Mouse (Mus musculus): ENCODE data around the gene Morn3. TPM values are rescaled to one million over a fixed set of nuclear protein-coding genes. Genes with fewer than 3 reads are reported as not detected.
"Not testable (repeated sequence)": the region's sequence is repeated elsewhere in the genome, so short reads cannot be mapped to it uniquely, and the experiment has no call there.

The Morn3 gene
- 1 to 10 TPM; 2.6 to 7.4 (median 6.1) TPM for polyA plus RNA-seq (2017; shearing (Covaris generic))

- no peak for ATAC-seq
These were observed at the start of gene Morn3 for GRCm38 (mm10) chr5:123046916-123047315. Gene Morn3 (minus strand): TSS chr5:123047016.

DNA sequence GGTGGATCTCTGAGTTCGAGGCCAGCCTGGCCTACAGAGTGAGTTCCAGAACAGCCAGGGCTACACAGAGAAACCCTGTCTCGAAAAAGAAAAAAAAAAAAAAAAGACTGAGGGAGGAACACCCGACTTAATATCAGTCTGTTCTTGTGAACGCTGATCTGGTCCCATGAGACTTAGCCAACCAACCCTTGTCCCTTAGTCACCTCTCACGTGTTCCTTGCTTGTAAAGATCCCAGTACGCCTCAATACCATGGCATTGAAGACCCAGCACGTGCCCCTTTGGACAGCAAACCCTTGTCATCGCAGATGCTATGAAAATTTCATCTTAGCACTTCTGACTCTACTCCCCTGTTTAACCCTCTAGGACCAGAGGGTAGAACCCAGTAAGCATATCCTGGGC, 49.5 kb upstream of the Morn3 start:
- no peak for ATAC-seq

DNA sequence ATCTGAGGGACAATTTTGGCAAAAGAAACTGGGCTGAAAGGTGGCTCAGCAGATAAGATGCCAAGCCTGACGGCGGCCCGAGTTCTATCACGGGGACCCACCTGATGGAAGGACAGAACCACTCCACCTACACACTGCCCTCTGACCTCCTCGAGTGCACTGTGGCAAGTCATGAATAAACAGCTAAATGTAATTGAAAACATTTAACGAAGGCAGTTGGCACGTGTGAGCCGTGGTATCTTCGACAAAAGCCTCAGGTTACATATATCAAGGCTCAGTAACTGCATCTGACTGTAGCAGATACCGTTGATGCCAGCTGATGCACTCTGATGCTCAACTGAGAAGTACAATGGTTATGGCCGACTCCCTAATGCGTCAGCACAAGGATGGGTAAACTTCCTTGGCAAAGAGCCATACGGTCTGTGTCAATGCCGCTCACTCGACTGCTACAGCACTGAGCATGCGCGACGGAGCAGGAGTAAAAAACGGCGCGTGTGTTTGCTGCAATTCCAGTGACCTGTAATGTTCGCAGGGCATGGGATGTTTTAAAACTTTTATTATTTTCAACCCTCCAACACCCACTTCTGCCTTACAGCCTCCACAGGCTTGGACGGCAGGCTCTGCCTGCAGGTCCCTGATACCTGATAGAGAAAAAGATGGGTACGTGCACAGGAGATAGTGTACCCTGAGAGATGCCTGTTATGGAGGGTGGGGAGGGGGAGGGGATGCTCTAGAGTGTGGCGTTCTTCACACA, 47.6 kb upstream of the Morn3 start:
- ATAC-seq, result no peak

DNA sequence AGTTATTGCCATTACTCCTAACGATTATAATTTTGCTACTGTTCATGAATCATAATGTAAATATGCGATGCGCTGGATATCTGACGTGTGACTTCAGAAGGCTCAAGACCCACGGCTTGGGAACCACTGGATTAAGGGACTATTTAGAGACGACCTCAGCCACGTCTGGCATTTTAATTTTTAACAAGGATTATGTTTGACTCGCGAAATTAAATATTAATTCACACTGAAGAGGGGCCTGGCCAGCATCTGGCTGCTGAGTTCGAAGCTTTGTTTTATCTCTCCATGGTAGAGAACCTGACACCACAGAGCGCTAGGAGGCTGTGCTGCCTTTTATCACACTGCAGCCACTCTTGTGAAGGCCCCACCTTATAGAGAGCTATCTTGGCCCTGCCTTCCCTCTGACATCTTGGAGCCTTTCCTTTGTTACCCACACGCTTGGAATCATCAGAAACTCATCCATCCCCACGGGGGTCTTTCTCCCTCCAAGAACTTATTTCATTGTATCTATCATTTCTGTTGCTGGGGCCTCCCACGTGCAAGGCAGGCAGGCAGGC, 46.3 kb upstream of the Morn3 start:
- ATAC-seq, result no peak

DNA sequence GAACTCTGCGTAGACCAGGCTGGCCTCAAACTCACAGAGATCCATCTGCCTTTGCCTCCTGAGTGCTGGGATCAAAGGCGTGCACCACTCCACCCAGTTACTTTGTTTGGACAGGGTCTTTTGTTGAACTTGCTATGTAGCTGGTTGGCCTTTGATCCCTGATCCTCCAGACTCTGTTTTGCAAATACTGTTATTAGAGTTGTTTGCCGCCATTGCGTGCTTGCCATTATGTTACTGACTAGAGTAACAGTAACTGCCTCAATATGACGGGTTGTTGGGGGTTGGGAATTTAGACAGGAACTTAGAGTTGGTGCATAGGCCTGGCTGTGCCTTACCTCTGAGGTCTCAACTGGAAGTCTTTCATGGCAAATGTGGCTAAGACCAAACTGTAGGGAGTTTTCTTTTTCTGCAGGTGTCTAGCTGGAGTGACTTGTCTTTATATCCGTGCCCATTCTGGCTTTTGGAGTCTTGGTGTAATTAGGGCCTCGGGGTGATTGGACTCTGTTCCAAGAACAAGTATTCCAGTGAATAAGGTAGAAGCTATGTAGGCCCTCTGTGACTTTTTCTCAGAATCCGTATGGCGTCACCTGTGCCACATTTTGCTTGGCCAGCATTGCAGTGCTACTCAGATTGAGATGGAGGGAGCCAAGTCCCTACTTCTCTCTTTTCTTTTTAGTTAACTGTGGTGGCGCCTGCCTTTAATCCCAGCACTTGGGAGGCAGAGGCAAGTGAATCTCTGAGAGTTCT, 43.9 kb upstream of the Morn3 start:
- ATAC-seq, result no peak

- ATAC-seq, result no peak
These were observed 42.0 kb upstream of the Morn3 start for GRCm38 (mm10) chr5:123088784-123089183.

DNA sequence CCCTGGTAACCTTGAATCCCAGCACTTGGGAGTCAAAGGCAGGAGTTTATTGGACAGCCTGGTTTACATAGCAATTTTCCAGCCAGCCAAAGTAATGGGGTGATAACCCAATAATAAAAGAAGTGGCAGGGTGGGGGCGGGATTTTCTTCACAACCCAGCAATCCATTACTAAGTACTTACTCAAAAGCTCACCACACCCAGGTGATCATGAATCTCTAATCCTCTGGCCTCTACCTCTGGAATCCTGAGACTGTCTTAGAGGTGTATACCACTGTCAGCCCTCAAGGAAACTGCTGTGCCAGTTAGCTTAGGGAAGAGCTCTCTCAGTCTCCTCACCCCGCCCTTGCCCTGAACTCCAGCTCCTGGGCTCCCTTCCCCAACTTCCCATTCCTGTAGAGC, 39.7 kb upstream of the Morn3 start:
- no peak for ATAC-seq

DNA sequence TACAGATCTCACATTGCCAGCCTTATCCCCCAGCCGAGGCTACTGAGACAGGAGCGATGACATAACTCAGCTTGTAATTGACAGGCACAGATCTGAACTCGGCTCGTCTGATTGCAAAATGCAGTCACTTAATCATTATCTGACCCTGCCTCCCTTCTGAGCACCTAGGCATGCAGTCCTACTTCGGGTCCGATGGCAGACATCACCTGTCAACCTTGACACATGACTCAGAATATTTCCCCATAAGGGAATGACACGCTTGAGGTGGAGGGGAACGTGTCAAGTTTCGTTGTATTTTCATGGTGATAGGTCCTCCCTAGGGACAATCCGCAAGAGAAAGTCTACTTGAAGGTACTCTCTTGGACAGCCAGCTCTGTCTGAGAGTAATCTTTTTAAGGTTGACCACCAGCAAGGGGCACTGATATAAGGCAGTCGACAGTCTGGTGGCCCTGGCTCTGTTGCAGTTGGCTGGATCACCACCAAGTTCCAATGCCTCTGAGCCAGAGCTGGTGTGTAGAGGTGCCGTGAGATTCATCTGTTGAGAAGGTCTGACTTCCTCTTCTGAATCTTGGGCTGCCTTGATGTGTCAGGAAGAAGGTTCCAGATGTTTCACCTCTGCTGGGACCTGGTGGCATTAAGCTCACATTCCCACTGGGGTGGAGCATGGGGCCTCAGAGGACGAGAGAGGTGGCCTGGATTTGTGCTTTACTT, 36.7 kb upstream of the Morn3 start:
- ATAC-seq, result no peak

GRCm38 (mm10) chr5:123080510-123080909, 33.7 kb upstream of the Morn3 start:
- no peak for ATAC-seq

- ATAC-seq, result no peak
These were observed 33.2 kb upstream of the Morn3 start for GRCm38 (mm10) chr5:123080041-123080440.

GRCm38 (mm10) chr5:123079568-123079967, 32.8 kb upstream of the Morn3 start:
- no peak for ATAC-seq

DNA sequence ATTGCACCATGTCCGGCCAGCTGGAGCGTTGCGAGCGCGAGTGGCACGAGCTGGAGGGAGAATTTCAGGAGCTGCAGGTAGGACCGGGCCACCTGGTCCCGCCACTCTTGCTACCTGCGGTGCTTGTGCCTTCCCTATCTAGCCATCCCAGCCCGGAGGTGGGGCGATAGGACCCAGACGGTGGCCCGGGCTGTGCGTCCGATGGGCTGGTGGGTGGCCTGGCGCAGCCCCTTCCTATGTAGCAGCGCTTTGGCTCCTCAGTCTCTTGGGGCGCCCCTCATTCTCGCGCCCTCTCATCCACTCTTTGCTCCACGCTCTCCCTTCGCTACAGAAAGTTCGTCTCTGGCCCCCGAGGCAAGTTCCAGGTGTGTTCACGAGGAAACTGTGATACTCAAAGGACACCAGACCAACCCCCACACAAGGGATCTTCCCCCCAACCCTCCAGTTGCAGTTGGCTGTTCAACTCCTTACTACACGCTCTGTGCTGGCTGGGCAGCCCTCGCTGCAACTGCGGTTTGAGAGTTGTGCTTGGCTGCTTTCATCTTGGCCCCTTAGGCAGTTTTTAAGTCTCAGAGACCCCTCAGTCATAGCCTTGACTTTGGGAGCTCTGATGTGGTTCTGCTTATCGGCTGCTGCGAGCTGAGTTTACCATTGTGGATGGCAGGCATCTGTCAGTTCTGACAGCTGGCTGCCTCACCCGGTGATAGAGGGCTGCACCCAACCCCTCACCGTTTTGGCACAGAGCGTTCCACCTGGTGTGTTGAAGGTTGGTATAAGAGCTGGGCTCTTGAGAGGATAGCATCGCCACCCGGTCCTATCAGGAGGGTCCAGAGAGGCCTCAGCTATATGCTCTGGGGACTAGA, 29.8 kb upstream of the Morn3 start:
- peak; percentile 29 for ATAC-seq

DNA sequence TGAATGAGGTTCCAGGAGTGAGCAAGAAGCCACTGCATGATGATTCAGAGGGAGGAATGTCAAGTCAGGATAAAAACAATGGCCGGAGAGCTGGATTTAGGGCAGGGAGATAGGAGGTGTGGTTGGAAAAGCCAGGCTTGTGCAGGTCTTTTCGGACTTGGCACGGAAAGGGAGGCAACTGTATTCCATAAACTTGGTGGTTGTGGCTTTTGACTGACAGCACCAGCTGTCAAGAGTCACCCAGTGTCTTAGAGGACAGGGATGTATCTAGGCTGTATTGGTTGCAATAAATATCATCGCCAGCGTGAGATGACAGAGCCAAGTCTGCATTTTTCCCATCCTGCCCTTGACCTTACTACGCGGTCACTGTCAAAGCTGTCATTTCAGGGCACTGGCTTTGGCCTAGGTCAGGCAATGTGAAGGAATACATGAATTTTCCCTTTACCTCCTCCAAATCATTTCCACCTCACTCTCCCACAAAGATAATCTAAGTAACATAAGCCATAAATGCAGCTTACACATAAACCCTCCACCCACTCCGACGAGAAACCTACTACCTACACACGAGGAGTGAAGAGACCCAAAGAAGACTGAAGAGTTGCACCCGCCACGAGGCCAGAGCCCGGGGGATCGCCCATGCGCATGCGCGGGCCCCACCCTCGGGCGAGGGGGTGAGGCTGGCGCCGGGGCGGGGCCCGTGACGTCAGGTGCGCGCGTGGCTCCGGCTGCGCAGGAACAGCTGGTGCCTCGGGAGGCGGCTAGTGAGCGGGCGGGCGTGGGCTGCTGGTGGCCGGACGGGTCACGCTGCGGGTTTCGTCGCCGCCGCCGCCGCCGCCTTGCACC, 29.0 kb upstream of the Morn3 start:
- ATAC-seq, result peak; percentile 89

DNA sequence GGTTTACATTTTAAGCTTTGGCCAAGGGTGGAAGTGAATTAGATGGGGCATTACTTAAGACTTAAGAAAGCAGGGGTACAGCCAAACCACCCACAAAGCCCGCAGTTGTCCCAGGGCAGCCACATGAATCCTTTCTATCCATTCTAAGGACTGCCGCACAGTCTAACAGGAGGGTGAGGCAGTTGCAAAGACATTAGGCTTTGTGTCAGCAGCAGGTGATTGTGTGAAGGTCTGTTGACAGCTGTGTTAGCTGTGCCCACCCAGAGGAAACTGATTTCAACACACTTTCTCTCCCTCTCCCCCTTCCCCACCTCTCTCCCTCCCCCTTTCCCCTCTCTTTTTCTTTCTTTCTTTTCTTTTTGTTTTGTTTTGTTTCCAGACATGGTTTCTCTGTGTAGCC, 21.9 kb upstream of the Morn3 start:
- no peak for ATAC-seq

- no peak for ATAC-seq
These were observed 21.3 kb upstream of the Morn3 start, which contains the start of gene Tmem120b for GRCm38 (mm10) chr5:123068115-123068514. Gene Tmem120b (plus strand): TSS chr5:123068415.

DNA sequence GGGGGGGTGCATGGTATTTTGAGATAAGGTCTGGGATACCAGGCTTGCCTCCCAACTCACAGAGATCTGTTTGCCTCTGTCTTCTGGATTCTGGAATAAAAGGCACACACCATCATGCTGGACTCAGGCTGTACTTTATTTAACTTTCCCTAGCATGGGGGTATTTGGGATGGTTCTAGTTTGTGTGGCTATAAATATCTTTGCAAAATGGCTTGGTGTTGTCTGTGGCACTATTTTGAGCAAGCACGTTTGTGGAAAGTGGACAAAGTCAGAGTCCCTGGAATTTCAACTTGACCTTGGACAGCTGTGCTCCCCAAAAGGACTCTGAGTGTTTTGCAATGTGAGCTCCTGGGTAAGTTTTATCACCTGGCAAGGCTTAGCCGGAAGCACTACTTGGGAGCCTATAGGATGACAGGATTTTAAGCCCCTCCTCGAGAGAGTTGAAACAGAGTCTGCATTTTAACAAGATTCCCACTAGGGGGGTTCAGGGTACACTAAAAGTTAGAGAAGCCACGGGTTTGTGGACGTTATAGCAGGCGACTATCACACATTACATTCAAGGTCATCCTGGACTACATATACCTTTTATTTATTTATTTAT, 20.7 kb upstream of the Morn3 start:
- peak; percentile 90 for ATAC-seq

DNA sequence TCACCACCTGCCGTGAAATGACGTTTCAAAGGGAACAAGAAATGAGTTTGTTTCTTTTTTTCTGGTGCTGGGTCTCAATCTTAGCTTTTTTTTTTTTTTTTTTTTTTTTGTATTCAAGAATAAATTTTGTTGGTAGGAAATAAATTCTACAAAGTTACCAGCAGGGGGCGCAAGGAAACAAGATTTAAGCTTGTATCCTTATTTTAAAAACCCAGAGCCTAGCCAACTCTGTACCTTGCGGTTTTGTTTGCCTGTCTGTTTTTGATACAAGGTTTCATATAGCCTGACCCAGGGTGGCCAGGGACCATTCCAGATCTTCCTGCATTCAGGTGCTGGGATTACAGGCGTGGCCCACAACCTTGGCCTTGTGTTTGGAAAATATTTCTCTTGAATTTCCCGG, 17.4 kb upstream of the Morn3 start:
- no peak for ATAC-seq

DNA sequence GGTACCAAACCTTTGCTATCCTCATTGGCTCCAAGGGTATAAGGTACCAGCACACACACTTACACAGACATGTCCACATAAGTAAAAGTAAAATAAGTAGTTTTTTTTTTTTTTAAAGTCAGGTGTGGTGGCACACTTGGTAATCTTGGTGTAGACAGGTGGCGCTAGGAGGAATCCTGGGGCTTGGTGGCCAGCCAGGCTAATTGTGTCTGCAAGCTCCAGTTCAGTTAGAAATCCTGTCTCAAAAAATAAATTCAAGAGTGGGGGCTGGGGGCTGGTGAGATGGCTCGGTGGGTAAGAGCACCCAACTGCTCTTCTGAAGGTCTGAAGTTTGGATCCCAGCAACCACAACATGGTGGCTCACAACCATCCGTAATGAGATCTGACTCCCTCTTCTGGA, 16.3 kb upstream of the Morn3 start:
- ATAC-seq, result no peak

GRCm38 (mm10) chr5:123061402-123061749, 14.6 kb upstream of the Morn3 start:
- ATAC-seq, result not testable (repeated sequence)

- no peak for ATAC-seq
These were observed 14.0 kb upstream of the Morn3 start for GRCm38 (mm10) chr5:123060706-123061401.

Data from inflammation-experienced regulatory T-cells, adult 6 months (primary cell).